Mouse (Mus musculus): ENCODE measurements around the gene Krt73.

DNA sequence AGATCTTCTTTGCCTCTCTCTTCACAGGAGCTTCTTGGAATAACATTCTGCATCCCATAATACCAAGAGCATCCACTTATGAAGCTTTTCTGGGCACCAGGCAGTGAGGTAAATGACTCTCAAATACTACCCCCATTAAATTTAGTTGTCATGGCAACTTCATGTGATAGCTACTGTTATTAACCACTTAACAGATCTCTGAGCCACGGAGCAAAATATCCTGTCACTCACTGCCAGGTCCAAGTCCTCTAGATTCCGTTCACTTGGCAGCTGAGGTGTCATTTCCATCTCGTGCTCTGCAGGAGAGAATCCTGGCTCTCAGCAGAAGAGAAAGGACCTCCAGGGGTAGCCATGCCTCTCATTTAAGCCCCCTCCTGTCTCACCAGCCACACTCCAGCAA lies 11.3 kb downstream of the Krt73 start:
- TF ChIP-seq CTCF (IDR thresholded peaks at IDR 0.05; ENCODE audit: insufficient read depth, low read depth, low read length): no peak
- no peak for TF ChIP-seq POLR2A (IDR thresholded peaks at IDR 0.05; ENCODE audit: insufficient read depth, low read depth, low read length)
